Mouse (Mus musculus): ENCODE results near the gene Bloc1s3.
A peak's percentile ranks its signal among the peaks of the same experiment; 100 is the strongest.
"Not testable (repeated sequence)": the region's sequence is repeated elsewhere in the genome, so short reads cannot be mapped to it uniquely, and the experiment has no call there.

Bloc1s3 gene

DNA sequence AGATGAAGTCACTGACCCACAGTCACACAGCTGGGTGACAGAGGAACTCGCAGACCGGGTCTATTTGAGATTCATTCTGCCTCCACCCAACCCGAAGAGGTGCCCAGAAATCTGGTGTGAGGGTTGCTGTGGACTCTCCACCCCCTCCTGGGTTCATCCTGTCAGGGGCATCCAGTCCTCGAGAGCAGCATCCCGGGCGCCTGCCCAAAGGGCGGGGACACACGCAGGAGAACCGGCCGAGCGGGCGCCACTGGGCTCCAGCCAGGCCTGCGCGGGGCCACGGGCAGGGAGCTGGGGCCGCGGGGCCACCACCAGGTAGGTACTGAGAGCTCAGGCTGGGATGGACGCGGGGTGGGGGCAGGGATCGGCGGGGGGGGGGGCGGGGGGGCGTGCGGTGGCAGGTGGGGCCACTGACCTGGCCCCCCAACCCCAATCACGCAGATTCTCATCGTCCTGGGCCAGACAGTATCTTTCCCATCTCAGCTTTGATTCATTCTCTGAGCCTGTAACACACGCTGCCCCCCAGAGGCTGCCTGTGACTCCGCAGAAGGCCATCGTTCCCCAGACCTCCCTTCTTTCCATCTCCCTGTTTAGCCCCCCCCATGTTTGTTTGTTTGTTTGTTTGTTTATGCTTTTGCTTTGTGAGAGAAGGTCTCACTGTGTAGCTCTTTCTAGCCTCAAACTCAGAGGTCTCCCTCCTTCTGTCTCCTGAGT lies 9.6 kb upstream of the Bloc1s3 start, which contains the start of gene Nkpd1:
Nkpd1 (plus strand) TSS at position 187 of the 714 bp plus-strand sequence.
- DNase-seq (ENCODE audit: low read depth) = no peak

DNA sequence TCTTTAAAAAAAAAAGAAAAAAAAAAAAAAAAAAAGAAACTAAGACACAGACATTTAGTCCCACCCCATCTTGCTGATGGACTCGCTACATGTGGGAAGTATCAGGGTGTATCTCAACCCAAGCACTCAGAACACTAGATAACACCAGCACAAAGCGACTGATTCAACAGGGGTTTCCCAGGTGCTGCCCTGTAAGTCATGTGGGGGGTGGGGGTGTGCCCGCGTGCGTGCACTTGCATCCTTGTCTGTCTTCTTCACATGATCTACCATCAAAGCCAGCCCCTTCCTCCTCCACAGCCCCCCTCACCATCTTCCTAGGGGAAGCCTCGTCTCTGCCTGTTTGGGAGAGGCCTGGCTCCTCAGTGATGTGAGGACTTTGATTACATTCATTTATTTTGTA lies 4.2 kb upstream of the Bloc1s3 start:
- no peak for DNase-seq (ENCODE audit: low read depth)

DNA sequence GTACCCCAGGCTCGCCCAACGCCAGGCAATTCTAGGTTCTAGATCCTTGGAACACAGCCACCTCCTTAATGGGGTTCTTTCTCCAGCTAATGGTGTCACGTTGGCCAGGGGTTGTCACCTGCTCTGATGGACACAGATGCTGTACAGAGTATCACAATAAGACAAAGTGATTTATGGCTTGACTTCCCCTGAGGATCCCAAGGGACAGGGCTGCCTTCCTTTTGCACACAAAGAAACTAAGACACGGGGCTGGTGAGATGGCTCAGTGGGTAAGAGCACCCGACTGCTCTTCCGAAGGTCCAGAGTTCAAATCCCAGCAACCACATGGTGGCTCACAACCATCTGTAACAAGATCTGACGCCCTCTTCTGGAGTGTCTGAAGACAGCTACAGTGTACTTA lies 3.8 kb upstream of the Bloc1s3 start:
- DNase-seq (ENCODE audit: low read depth) = not testable (repeated sequence)

DNA sequence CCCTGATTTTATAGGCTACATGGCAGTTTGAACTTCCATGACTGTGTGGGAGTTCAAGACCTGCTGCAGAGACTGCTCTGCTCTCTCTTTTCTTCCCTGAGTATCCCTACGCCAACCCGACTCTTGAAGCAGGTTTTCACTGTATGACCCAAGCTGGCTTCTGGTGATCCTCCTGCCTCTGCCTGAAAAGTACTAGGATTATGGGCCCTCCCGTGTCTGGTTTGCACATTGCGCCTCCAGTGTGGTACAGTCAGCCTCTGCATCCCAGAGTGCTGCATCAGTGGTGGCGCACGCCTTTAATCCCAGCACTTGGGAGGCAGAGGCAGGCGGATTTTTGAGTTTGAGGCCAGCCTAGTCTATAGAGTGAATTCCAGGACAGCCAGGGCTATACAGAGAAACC lies 1.6 kb upstream of the Bloc1s3 start:
- no peak for DNase-seq (ENCODE audit: low read depth)

DNA sequence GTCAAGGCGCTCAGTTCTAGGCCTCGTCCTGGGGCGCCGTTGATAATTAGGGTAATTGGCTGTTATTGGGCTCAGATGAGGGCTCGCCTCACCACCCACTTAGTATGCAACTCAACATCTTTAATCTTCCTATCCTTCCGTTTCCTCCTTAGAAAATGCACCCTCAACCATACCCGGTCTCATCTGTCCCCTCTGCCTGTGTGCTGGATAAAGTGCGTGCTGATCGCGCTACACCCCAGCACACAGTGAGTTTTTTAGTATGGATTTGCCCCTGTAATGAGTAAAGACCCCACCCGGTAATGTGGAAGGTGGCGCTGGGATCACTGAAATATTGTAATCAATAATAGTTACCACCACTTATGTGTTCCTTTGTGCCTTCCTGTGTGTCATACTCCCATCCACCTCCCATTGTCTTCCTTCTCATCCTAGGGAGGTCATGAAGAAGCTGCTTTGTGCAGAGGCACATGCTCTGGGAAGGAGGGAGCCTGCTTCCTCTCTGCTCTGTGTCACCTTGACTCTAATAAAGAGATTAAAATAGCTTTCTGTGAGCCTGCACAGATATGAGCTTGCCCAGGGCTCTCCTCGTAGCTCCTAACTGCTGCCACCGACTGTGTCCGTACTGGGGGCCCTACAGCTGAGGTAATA lies 879 bp upstream of the Bloc1s3 start:
- peak; percentile 20 for DNase-seq (ENCODE audit: low read depth)

DNA sequence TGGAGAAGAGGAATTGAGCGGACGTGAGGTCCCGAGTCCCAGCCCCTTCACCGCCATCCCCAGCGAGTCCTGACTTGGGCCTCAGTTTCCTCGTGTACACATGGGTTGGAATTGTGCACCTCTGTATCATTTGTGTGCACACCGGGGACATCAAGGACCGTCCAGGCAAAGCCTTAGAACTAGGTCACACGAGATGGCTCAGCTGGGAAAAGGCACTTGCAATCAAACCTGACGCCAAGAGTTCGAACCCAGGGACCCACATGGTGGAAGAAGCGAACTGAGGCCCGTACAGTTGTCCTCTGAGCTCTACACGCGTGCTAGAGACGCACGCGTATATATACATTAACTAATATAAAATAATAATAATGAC lies 570 bp downstream of the Bloc1s3 start:
- DNase-seq (ENCODE audit: low read depth) = peak; percentile 25

DNA sequence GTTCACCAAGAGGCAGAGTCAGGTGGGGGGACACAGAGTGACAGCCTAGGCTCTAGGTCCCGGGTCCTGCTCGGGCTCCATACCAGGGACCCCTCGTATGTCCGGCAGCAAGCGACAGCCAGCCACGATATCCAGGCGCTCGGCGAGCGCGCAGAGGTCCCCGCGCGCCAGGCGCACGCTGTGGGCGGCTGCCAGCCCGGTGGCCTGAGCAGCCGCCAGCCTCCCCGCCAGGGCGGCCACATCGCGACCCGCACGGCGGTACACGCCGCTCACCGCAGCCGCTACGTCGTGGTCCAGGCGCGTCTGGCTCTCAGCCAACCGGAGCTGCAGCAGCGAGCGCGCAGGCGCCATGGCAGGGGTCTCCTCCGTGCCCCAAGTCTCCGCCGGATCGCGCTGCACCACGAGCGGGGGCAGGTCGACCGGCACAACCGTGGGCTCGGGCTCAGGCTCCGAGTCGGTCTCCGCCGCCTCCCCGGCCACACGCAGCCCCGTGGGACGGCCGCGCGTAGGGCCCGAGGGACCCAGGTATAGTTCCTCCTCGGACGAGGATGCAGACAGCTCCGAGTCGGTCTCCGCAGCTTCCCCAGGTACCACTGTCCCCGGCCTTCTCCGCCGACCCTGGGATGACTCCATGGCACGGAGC lies 1.1 kb downstream of the Bloc1s3 start:
- DNase-seq (ENCODE audit: low read depth) = peak; percentile 23

DNA sequence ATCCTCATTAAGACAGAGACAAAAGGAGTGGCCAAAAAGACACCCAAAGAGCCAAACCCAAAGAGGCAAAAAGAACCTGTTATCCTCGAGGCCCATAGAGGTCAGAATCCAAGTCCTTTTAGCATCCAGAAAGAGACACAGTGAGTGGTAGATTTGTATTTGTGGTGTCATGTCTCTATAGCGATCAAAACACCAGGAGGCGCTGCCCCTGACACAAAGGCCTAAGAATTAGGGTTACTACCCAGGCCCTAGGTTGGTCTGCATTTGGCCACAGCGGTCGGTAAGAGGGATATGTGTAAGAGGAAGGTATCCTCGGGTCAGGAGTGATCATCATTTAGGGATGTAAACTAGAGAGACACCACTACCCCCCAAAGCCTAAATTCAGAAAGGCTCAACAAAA lies 1.8 kb downstream of the Bloc1s3 start:
- DNase-seq (ENCODE audit: low read depth) = peak; percentile 65

DNA sequence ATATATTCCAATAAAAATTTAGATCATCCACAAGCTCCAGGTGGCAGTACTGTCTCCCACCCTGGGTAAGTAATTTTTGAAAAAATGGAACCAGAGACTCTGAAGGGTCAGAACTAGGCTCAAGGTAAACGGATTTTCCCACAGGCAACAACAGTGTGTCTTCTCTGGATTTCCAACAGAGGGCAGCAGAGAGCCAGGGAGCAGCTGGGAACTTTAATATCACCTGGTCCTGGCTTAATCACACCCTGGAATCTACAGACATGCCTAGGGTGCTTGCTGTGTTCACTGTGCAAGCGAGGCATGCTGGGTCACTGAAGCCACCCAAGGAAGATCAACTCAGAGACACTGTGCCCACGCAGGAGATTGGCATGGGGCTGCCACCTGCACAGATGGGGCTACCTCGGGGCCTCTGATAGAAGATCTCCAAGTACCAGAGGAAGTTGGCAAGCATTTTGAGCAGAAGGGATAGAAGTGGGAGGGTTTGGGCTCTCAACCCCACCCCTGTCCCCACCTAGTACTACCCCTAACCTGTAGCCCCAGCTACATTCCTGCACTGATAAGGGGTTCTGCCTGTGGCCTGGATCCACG lies 4.6 kb downstream of the Bloc1s3 start:
- DNase-seq (ENCODE audit: low read depth) = peak; percentile 55

DNA sequence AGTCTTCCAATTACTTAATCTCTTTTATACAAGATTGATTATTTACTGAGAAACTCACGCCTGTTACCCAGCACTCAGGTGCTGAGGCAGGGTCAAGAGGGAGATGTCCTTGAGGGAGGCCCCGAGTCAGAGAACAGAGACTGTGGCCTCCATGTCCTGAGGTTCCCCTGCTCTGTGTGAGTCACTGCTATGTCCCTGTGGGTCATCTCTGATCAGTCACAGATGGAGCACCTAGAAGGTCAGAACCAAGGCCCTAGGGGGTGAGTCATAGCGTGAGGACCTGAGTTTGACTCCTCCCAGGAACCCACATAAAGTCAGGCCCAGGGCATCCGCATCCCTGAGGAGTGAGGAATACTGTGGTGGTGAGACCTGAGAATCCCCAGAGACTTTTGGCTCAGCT lies 6.5 kb downstream of the Bloc1s3 start:
- no peak for DNase-seq (ENCODE audit: low read depth)

DNA sequence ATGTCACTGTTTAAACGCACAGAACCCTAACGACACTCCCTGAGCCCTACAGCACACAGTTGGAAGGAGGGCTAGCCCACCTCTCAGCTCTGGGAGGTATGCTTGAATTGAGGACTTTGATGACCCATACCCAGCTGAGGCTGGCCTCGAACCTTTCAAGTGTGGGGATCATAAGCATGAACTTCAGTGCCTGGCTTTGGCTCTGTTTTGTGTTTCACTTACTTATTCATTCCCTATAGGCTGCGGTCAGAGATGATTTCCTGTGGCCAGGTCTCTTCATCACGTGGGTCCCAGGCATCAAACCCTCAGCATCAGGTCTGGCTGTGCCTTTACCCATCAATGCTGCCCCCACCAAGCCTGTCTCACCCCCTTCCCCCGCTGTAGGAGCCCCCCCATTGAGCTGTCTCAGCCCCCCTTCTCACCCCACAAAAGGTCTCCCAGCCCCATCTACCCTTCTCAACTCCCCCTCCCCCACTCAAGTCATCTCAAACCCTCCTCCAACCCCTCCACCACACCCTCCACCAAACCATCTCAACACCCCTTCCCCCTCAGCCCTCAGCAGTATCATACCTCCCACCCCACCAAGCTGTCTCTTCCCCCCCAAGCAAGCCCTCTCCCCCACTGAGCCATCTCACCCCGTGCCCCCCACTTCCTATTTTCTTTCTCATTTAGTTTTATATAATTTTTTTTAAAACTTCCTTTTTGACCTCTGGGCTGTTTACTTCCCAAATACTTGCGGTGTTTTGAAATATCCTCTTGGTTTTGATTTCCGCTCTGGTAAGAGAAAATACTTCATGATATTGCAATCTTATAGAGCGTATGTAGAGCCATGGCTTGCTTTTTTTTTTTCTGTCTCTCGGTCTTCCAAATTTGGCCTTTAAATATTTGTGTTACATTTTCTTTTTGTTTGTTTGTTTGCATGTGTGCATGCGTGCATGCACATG lies 7.5 kb downstream of the Bloc1s3 start:
- DNase-seq (ENCODE audit: low read depth) = no peak

DNA sequence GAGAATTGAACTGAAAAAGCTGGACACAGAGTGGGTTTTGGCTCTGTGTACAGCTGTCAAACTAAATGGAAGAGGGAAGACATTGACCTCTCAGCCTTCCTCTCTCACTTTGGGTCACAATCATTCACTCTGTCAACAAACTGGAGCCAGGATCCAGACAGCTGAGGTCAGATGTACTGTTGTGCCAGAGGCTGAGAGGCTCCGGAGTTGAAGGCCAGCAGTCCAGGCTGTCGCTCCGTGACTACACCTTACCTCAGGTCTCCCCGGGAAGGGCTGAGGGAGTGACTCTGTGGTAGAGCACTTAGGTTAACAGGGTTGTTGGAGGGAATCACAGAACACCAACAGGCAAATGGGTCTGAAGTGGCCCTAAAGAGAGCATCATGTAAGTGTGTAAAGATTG lies 9.8 kb downstream of the Bloc1s3 start:
- DNase-seq (ENCODE audit: low read depth) = no peak

DNA sequence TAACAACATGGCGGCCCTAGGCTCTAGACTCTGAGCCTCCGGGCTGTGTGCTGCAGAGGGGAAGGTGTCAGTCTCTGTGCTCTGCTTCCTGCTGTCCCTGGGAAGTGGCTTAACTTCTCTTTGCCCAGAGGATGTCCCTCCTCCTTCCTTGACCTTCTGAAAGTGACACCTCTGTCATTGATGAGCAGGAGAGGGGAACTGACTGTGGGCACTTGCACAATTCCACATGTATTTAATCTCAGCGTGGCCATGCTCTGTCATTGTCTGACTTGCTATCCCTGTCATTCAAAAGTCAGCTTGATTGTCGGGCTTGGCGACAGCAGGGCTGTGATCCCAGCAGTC lies 12.0 kb downstream of the Bloc1s3 start:
- no peak for DNase-seq (ENCODE audit: low read depth)

DNA sequence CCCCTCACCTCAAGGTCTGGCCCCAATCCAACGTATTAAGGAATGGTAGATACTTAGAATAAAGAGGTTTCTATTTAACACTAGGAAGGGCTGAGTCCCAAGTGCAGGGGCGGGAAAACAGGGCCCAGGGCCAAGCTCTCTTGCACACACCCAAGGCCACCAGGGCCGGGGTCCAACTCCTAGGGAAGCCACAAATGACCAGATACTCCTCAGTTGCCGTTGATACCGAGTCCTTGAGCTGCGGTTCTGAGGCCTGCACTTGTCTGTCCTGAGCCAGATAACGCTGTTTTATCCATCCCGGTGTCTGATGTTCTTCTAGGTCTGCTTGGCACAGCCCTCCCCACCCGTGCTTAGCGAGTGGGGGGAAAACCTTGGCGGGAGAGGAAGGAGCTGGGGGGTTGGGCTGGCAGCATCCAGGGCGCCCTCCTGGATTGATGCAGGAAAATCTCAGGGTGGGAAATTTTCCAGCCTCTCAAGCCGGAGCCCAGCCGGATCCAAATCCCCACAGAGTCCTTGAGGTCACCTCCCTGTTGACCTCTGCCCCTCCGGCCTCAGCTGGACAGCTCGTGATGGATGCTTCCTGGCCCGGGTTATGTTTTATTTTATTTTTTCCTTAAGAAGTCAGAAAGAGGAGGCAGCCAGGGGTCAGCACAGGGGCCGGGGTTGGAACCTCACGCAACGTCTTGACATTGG lies 12.5 kb downstream of the Bloc1s3 start:
- no peak for DNase-seq (ENCODE audit: low read depth)

DNA sequence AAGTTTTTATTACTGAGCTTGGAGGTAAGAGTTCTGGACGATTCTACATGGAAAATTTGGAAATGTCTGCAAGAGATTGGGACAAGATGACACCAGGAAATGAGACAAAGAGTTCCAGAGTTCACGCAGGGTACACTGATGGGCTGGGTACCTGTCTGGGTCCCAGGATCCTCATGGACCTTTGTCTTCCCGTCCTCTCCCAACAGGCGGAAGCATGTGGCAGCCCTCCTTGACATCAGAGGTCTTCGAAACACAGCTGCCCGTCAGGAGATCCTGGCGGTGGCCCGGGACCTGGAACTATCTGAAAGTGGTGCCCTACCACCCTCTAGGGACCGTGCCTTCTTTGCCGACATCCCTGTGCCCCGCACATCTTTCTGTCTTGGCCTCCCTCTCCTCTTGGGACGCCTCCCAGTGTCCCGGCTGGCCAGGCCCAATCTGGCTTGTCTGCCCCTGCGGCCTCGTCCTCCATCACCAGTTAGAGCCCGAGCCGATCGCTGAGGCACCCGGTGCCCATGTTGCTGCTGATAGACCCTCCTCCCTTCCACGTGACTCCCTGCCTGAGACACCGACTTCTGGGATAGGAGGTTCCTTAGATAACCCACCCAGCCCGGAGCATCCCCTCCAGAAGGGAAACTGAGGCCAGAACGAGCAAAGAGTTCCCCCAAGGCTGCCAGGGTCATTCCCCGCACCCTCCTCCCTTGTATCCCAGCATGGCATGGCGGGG lies 13.3 kb downstream of the Bloc1s3 start:
- no peak for DNase-seq (ENCODE audit: low read depth)

DNA sequence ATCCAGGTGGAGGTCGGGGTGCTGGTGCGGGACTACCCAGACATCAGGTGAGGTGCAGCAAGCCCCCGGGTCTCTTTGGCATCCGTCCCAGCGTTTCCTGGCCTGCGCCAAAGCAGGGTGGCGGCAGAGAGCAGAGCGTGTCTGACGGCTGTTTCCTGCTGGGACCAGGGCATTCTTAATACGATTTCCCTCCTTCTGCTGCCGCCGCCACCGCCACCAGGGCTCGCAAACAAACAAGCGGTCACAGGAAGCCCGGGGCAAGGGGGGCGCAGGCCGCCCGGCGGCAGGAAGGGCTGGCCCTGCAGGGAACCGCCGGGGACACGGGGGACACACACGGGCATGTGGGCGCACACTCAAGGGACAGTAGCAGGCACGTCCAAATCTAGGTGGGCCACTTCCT lies 16.4 kb downstream of the Bloc1s3 start:
- DNase-seq (ENCODE audit: low read depth) = no peak

DNA sequence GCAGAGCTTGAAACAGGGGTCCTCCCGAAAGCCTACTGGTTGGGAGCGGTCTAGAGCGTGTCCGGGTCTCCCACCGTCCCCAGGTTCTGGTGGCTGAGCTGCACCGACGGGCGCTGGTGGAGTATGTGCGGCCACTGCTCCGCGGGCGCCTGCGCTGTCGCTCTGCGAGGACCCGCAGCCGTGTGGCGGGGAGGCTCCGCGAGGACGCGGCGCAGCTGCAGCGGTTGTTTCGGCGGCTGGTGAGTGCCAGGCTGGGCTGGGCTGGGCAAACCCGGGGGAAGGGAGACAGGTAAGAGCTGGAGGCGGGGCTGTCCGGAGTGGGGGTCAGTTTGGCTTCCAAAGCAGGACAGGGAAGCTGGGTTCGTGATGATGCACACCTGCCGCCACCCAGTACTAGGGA lies 18.6 kb downstream of the Bloc1s3 start:
- DNase-seq (ENCODE audit: low read depth) = no peak

DNA sequence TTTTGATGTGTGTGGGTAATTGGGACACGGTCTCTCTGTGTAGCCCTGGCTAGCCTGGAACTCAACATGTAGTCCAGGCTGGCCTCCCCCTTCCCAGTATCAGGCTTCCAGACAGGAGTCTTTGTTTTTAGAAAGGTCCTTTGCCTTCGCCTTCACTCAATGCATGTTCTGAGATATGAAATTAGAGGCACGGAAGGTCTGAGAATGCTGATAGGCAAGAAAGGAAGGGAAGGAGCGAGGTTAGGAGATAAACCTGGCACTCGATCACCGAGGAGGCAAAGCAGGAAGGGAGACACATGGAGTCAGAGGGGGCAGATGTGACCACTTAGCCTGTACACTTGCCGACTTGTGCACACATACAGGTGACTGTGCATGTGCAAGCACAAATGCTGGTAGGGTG lies 21.6 kb downstream of the Bloc1s3 start:
- no peak for DNase-seq (ENCODE audit: low read depth)

DNA sequence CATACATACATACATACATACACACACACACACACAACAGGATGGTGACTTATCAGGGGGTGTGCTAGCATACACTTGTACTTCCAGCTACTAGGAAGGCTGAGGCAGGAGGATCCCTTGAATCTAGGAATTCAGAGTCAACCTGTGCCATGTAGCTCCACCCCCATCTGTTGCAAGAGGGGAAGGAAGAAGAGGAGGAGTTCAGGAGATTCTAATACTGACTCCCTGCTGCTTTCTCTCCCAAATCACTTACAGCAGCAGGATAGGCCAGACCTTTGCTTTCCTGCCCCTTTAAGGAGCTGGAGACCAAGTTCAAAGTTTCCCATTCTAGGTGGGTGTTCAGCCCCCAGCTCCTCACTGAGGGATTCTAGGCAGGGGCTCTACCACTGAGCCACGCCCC lies 22.7 kb downstream of the Bloc1s3 start:
- no peak for DNase-seq (ENCODE audit: low read depth)

DNA sequence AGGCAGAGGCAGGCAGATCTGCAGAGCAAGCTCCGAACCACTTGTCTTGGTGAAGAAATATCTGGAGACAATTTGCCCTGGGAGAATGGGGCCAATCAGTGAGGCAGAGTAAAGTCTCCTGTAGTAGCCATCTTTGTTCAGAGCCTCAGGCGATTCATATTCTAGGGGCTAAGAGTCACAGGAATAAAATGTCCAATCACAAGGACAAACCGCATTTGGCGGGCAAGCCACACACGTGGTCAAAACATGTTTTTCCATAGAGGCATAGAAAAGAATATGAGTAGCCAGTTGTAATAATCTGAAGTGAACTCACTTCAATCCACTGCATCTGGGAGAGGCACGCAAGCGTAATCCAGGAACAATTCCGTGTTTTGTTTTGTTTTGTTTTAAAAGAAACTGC lies 24.9 kb downstream of the Bloc1s3 start:
- no peak for DNase-seq (ENCODE audit: low read depth)

All from c-Kit-positive CD71-positive TER-119-negative erythroid progenitor cells, embryonic 14.5 days (primary cell).